Mouse (Mus musculus) lung, postnatal 0 days (tissue): ENCODE results near the gene Camta1.

Source experiments
- CTCF ChIP-seq: IDR thresholded peaks from 2 replicates; pipeline ENCODE4 v1.5.1; 2016; ENCODE audit warnings: antibody characterized with exemption, mild to moderate bottlenecking
- EP300 ChIP-seq: IDR thresholded peaks from 2 replicates; pipeline ENCODE4 v1.6.1; 2016; ENCODE audit warnings: antibody characterized with exemption, mild to moderate bottlenecking, control low read depth

DNA sequence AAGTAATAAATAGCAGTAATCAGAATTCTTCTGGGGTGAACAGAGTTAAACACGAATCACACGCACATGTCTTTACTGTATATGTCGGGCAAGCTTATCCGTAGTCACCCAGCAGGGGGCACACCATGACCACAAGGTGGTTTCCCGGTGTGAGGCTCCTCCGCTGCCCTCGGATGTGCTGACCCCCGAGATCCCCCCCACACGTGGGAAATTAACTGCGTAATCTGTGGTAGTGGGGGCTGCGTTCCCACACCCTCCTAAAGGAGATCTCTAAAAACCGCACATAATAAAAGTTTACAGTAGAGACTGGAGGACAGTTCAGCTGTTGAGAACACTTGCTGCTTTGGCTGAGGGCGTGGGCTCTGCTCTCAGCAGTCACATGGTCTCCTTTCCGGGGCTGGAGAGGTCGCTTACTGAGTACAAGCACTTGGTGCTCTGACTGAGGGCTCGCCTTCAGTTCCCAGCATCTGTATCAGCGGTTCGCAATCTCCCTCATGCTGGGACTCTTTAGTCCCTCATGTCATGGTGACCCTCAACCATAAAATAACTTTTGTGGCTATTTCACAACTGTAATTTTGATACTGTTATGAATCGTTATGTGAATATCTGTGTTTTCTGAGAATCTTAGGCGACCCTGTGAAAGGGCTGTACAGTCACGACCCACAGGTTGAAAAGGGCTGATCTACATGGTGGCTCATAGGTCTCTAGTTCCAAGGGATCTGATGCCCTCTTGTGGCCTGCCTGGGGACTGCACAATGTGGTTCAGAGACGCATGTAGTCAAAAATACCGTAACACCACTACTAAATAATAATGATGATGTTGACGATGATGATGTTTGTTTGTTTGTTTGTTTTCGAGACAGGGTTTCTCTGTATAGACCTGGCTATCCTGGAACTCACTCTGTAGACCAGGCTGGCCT lies 896.8 kb downstream of the Camta1 start:
- peak; percentile 89 for TF ChIP-seq CTCF
- TF ChIP-seq EP300, result no peak
